Mouse (Mus musculus): Measurements from ENCODE around the gene Emid1.
A peak's percentile ranks its signal among the peaks of the same experiment; 100 is the strongest.

Gene Emid1

DNA sequence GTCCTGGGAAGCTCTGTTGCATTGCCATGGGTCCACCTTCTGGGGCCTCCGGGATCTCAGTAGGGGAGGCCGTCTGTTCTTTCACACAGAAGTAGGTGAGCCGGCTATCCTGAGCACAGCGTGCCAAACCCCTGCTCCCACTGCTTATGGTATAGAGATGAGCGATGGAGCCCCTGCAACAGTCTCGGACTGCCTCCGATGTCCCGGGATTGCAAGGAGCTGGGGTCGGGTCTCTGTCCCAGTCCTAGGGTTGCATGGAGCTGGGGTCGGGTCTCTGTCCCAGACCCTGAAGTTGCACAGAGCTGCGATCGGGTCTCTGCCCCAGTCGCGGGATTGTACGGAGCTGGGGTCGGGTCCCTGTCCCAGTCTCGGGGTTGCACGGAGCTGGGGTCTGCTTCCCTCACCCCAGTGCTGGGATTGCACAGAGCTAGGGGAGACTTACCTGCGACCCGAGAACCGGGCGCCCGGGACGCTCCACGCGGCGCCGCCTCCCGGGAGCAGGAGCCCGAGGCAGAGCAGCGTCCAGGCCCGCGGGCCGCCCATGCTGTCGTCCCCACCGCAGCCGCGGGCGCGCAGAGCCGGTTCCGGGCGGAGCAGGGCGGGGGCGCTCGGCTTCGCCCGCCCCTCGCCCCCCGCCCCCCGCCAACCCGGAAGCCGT, at the start of gene Emid1:
Gene Emid1 (minus strand): TSS at position 578 of the 658 bp plus-strand sequence.
- no peak for DNase-seq

DNA sequence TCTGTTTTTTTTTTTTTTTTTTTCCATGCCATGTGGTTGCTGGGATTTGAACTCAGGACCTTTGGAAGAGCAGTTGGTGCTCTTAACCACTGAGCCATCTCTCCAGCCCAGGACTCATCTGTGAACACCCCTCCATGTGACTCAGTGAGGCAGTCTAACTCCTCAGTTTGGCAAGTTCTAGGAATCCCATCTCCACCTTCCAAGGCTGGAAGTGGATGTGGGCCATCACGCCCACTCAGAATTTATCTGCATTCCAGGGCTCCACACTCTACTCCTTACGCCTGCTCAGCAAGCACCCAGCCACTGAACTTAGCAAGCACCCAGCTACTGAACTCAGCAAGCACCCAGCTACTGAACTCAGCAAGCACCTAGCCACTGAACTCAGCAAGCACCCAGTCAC, 47.8 kb upstream of the Emid1 start:
- DNase-seq = no peak

- DNase-seq = no peak
Measured at GRCm38 (mm10) chr11:5197068-5197467, 45.0 kb upstream of the Emid1 start.

- no peak for DNase-seq
Measured at GRCm38 (mm10) chr11:5196583-5196982, 44.5 kb upstream of the Emid1 start.

GRCm38 (mm10) chr11:5193576-5193881, 41.5 kb upstream of the Emid1 start:
- DNase-seq = no peak

GRCm38 (mm10) chr11:5192840-5193575, 41.0 kb upstream of the Emid1 start:
- DNase-seq = no peak

GRCm38 (mm10) chr11:5192084-5192516, 40.0 kb upstream of the Emid1 start:
- DNase-seq = no peak

GRCm38 (mm10) chr11:5189239-5189933, 37.3 kb upstream of the Emid1 start:
- no peak for DNase-seq

DNA sequence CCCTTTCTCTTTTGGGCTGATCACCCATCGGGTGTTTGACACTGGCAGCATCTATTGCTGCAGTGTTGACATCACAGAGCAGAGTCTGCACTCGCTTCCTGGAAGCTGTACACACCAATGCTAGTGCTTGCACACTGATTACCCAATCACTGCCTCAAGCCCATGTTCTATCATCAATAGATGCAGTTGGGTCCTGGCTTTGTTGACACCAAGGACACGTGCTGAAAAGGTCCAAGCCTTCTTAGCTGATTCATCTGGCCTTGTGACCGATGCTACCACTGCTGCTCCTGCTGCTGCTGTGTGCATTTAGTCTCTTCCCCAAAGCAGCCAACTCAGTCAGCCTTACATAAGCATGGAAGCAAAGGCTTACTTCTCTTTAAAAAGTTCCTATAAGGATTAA, 36.1 kb upstream of the Emid1 start:
- DNase-seq = no peak

- no peak for DNase-seq
Measured at GRCm38 (mm10) chr11:5184832-5185231, 32.8 kb upstream of the Emid1 start.

GRCm38 (mm10) chr11:5184250-5184649, 32.2 kb upstream of the Emid1 start:
- DNase-seq = no peak

DNA sequence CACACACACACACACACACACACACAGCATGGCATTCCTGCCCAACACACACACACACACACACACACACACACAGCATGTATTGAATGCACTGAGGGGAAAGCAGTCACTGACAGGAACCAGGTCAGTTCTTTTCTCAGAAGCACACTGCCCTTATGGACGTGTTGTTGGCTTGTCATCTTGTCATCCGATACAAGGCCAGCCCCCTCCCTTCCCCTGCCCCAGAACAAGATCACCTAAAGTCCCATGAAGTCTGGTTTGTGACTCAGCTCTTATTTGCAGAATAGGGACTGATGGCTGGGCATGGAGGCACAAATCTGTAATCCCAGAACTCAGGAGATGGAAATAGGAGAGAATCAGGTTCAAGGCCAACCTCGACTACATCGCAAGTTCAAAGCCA, 30.8 kb upstream of the Emid1 start:
- DNase-seq = no peak

GRCm38 (mm10) chr11:5181850-5182404, 29.9 kb upstream of the Emid1 start:
- peak; percentile 81 for DNase-seq

DNA sequence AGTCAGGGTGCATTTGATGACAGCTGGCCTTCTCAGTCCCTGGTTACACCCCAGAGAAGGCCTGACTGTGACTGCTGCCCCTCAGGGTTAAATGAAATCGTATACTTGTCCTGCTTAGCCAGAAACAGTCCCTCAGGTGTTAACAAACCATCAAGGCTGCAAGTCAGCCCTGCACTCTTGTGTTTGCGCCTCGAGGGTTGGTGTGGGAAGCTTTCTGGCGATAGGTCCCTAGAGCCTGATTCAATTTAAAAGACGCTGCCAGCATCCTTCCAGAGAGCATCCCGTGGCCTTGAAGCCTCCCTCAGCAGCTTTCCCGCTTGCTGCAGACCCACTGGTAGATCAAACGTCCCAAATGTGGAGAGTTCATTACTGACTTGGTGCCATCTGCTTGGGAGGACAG, 27.3 kb upstream of the Emid1 start:
- DNase-seq = no peak

GRCm38 (mm10) chr11:5177171-5177570, 25.1 kb upstream of the Emid1 start:
- DNase-seq = no peak

DNA sequence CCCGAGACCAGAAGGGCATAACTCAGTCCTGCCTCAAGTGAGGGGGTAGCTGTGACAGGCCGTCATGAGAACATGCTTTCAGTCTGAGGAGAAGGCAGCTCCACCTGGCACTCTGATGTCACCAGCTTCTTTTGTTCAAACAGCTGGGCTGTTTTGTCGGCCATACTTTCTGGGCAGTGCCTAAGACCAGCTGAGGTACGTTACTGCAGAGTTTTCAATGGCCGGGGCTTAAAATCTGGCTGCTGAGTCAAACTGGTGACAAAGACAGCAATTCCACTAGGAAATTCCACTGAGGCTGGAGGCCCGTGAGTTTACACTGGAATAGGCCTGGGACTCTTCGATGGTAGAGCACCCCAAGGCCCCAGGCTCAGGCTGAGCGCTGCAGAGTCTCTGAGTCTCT, 24.6 kb upstream of the Emid1 start:
- no peak for DNase-seq

DNA sequence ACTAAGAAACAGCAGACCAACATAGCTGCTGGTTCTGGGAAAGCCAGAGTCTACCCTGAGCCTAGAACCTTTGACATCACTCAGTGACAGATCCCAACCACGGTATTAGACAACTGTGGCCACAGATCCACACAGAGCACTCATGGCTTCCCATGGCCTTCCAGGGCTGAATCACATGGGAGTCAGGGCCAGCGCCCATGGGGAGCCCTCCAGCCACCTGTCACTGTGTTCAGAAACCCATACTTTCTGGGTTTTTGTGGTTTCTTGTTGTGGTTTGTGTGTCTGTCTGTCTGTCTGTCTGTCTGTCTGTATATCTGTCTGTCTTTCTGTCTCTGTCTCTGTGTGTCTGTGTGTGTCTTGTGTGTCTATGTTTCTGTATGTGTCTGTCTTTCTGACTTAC, 23.8 kb upstream of the Emid1 start:
- no peak for DNase-seq

DNA sequence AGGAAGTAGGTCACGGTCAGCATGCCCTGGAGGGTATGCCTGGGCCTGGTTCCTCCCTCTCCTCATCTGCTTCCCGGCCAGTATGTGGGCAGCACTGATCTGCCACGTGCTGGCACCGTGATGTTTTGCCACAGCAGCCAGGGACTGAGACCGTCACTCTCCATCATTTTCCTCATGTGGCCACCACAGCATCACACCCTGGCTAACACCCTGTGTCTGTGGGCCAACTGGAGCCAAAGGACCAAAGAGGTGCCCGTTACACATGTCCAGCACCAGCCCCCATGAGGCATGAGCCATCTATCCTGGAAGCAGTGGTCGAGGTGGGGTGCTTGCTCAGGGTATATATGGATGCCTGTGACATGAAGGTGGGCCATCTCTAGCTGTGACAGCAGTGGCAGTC, 23.1 kb upstream of the Emid1 start:
- no peak for DNase-seq

GRCm38 (mm10) chr11:5172861-5173260, 20.8 kb upstream of the Emid1 start:
- DNase-seq = no peak

- no peak for DNase-seq
Measured at GRCm38 (mm10) chr11:5167311-5167710, 15.3 kb upstream of the Emid1 start.

DNA sequence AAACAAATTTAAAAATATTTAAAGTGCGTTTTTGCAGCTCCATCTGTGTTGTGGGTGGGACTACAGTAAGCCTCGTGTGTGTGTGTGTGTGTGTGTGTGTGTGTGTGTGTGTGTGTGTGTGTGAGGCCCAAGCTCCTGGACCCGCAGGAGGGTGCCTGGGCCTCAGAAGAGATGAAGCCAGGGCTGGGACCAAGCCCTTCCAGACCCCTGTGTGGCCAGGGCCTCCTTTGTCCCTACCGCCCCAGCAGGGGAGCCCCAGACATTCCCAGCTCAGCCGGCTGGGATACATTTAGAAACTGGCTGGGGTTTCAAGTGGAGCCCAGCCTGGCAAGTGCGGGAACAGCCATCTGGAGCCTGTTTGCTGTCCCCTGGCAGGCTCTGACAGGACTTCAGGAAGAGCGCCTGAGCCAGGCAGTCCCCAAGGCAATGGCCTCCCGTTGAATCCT, 13.4 kb upstream of the Emid1 start:
- DNase-seq = peak; percentile 92

DNA sequence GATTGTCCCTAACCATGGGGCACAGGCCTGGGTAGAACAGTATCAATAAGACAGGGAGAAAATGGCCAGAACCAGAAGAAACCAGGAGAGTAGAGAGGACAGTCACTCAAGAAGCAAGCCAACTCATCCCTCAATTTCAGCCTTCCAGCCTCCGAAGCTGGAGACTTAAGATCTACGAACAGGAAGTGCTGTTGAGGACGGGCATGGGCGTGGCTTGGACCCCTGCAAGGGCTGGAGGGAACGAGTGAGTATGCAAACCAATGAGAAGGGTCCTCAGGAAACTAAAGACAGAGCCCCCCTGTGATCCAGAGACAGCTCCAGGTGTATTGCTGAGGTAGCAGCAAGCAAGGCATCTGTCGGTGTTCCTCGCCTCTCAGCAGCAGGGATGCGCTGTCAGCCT, 12.3 kb upstream of the Emid1 start:
- DNase-seq = no peak

DNA sequence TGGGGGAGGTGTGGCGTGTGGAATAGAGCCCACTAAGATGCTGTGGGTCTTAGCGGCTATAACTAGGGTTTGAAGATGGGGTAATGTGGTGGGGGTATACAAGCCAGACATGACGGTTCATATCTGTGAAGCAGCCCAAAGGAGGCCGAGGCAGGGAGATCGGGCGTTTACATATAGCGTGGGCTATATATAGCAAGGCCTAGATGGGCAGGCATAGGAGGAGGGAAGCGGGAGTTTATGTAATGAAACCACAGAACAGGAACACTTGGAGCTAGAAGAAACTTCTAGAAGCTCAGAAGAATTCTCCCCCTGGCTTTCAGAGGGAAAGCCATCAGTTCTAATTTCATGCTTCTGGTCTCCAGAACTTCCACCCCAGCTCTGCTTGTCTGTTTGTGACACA, 11.4 kb upstream of the Emid1 start:
- no peak for DNase-seq

Measured in cerebellum, adult 11-12 months (tissue).